Mouse (Mus musculus) hindbrain, embryonic 14.5 days (tissue): ENCODE results near the gene Platr25. TPM values are rescaled to one million over a fixed set of nuclear protein-coding genes. Genes with fewer than 3 reads are reported as not detected.
"Not testable (repeated sequence)": the region's sequence is repeated elsewhere in the genome, so short reads cannot be mapped to it uniquely, and the experiment has no call there.

Source experiments
- ATAC-seq: fragments of 200-750 bp; cut with Nextera tagmentation; 2 replicates; pipeline ENCODE4 v1.8.0; 2017; ENCODE audit warnings: moderate number of reproducible peaks, mild to moderate bottlenecking, moderate TSS enrichment, moderate library complexity; ENCODE audit not compliant: low FRiP score
- DNase-seq: peaks from one replicate; pipeline ENCODE4 v3.0.0-alpha.2; 2015; ENCODE audit warnings: low spot score
- H3K27ac ChIP-seq: fragments of 300-500 bp; sonication (generic); 2 replicates; pipeline ENCODE4 v1.5.1; 2014; ENCODE audit warnings: mild to moderate bottlenecking, moderate library complexity
- H3K27me3 ChIP-seq: fragments of 300-500 bp; sonication (generic); 2 replicates; pipeline ENCODE4 v1.6.1; 2014; ENCODE audit warnings: mild to moderate bottlenecking, low read length, mixed read lengths; ENCODE audit not compliant: control insufficient read depth, insufficient read depth
- H3K36me3 ChIP-seq: fragments of 300-500 bp; sonication (generic); replicated peaks from 2 replicates; pipeline ENCODE4 v1.6.1; 2014; ENCODE audit not compliant: control insufficient read depth, insufficient read depth
- H3K4me1 ChIP-seq: fragments of 300-500 bp; sonication (generic); replicated peaks from 2 replicates; pipeline ENCODE4 v1.6.1; 2014; ENCODE audit warnings: antibody characterized with exemption, low read length, mixed read lengths; ENCODE audit not compliant: control insufficient read depth, insufficient read depth
- H3K4me2 ChIP-seq: fragments of 300-500 bp; sonication (generic); replicated peaks from 2 replicates; pipeline ENCODE4 v1.6.1; 2014; ENCODE audit warnings: mild to moderate bottlenecking, moderate library complexity
- H3K4me3 ChIP-seq: fragments of 300-500 bp; sonication (generic); replicated peaks from 2 replicates; pipeline ENCODE4 v1.5.1; 2014; ENCODE audit warnings: mild to moderate bottlenecking, low read length
- H3K9ac ChIP-seq: fragments of 300-500 bp; sonication (generic); 2 replicates; pipeline ENCODE4 v1.6.1; 2014
- H3K9me3 ChIP-seq: fragments of 300-500 bp; sonication (generic); 2 replicates; pipeline ENCODE4 v1.6.1; 2016; ENCODE audit warnings: low read length; ENCODE audit not compliant: control insufficient read depth
- WGBS: fragments of 180-500 bp; shearing (Covaris S2); extraction: QIAGEN DNeasy Blood & Tissue Kit; methylation state at CpG from one replicate; pipeline ENCODE4 v1.1.7; 2014; 5-methylcytosine and 5-hydroxymethylcytosine counted together
- polyA plus RNA-seq: library from polyadenylated mRNA; unstranded; fragments of >200 nt; fragmentation: Nextera tagmentation; extraction: Ambion mirVana; gene quantifications from 2 replicates; pipeline ENCODE4 v1.2.1, GENCODE M21; 2014

Platr25 gene
- 36.9 and 37.1 TPM in 2 replicates for polyA plus RNA-seq

DNA sequence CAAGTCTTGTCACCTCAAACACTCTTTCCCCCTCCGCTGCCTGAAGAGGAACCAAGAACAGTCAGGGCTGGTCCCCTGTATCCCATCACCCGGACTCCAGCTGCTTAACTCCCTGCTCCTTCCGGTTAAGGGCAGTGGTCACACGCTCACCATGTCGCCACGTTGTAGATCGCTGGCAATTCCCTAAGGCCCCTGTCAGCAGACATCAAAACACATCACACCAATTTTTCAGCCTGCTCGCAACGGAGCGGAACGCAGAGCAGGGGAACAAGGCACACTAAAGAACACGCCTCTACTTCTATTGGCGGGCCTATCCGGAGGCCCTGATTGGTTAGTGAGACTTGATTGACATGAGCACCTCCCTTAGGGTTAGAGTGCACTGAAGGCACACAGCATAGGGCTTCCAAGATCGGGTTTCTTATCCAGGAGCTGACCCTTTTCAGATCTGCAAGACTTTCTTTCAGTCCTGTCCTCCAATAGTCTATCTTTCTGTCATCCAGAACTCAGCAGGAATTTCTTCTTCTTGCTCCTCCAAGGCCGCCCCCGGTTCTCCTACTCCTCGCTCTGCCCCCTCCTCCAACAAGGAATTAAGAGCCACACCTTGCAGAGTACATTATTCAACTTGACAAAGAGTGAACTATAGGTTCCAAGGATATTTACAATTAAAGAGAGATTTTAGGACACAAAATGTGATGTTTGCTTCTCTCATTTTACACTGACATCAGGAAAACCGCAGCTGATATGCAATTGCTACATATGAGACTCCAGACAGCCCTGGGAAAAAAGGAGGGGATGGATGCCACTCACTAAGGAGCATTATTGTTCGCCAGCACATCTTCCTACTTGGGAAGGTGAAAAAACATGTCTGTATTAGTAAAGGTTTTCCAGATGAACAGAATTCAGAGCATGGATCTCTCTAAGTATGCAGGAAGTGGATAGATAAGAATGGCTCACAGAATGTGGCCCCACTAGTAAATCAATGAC, at the start of gene Platr25:
TSS of gene Platr25 (minus strand) at position 278 of the 984 bp plus-strand sequence.
- H3K36me3 ChIP-seq, H3K27ac ChIP-seq, H3K9me3 ChIP-seq, H3K27me3 ChIP-seq, H3K4me1 ChIP-seq: not testable (repeated sequence)
- peak within 1 kb of the TSS; percentile 59 for H3K4me2 ChIP-seq
- 8% methylated on average over 20 of the region's 20 CpGs for WGBS
- DNase-seq: peak; percentile 73
- peak; percentile 95 for ATAC-seq
- H3K9ac ChIP-seq: peak within 1 kb of the TSS; percentile 64
- peak within 1 kb of the TSS; percentile 45 for H3K4me3 ChIP-seq

DNA sequence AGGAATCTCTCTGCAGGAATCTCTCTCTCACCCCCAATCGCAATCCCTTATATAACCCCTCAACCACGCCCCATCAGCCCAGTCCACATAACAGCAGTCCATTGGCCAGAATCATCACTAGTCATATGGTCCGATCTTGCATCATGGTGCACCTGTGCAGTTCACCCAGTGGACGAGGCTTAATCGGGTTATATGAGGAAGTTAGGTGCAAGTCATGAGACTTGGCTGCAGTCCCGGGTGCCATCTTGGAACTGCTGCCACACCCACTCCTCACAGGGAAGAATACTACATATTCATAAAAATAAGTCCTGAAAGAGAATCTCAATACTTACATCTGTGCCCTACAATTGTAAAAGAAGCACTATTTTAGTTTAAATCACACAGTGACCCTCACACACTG, 47.5 kb upstream of the Platr25 start:
- not testable (repeated sequence) for H3K27me3 ChIP-seq, H3K4me1 ChIP-seq, H3K36me3 ChIP-seq, H3K4me3 ChIP-seq, H3K9me3 ChIP-seq, H3K27ac ChIP-seq, DNase-seq, H3K4me2 ChIP-seq, H3K9ac ChIP-seq, ATAC-seq
- 91% methylated on average over 6 of the region's 6 CpGs for WGBS

DNA sequence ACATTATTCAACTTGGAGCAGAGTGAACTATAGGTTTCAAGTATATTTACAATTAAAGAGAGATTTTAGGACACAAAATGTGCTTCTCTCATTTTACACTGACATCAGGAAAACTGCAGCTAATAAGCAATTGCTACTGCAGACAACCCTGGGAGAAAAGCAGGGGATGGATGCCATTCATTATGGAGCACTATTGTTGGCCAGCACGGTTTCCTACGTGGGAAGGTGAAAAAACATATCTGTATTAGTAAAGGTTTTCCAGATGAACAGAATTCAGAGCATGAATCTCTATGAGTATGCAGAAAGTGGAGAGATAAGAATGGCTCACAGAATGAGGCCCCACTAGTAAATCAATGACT, 25.6 kb upstream of the Platr25 start:
- H3K4me1 ChIP-seq, H3K36me3 ChIP-seq, H3K27me3 ChIP-seq, H3K9me3 ChIP-seq, H3K27ac ChIP-seq, DNase-seq: not testable (repeated sequence)
- WGBS: 35% methylated on average over 2 of the region's 2 CpGs
- peak; percentile 13; the same call in 1 of the 2 replicates for ATAC-seq
- H3K9ac ChIP-seq: peak overlapping the region; percentile 74; the same call in 1 of the 2 replicates
- peak overlapping the region; percentile 49 for H3K4me3 ChIP-seq
- H3K4me2 ChIP-seq: peak overlapping the region; percentile 76

DNA sequence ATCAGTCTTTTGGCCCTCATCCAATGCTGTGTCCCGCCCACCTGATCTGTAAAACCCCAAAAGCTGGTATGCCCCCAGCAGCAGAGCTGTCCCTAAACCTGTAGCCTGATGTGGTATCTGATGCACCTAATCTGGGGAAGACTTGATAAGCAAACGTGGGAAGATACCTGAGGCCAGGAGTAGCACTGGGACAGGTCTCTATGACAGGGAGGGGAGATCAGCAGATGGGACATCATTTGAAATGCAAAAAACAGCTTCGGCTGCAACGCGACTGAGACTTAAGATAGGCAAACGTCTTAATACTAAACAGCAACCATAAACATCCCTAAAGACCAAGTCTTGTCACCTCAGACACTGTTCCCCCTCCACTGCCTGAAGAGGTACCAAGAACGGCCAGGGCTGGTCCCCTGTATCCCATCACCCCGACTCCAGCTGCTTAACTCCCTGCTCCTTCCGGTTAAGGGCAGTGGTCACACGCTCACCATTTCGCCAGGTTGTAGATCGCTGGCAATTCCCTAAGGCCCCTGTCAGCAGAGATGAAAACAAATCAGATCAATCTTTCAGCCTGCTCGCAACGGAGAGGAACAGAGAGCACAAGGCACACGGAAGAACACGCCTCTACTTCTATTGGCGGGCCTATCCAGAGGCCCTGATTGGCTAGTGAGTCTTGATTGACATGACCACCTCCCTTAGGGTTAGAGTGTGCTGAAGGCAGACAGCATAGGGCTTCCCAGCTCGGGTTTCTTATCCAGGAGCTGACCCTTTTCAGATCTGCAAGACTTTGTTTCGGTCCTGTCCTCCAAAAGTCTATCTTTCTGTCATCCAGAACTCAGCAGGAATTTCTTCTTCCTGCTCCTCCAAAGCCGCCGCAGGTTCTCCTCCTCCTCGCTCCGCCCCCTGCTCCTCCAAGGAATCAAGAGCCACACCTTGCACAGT, 25.0 kb upstream of the Platr25 start, which contains the start of gene Gm5141:
TSS of gene Gm5141 (minus strand) at position 610 of the 936 bp plus-strand sequence.
- Histone ChIP-seq H3K4me3 (peak within 1 kb of the TSS; percentile 49), H3K27ac (0 out of 2 replicates have a peak within 1 kb of the TSS, but pooled peaks have one; percentile 12), H3K4me2 (peak within 1 kb of the TSS; percentile 76), H3K9ac (peak within 1 kb of the TSS; percentile 74), H3K9me3 (peaks cover 14% of the 10 kb centered on the region)
- DNase-seq (peak; percentile 55), ATAC-seq (peak; percentile 100)
- H3K36me3 ChIP-seq, H3K4me1 ChIP-seq, H3K27me3 ChIP-seq: not testable (repeated sequence)
- WGBS: 5% methylated on average over 20 of the region's 23 CpGs

DNA sequence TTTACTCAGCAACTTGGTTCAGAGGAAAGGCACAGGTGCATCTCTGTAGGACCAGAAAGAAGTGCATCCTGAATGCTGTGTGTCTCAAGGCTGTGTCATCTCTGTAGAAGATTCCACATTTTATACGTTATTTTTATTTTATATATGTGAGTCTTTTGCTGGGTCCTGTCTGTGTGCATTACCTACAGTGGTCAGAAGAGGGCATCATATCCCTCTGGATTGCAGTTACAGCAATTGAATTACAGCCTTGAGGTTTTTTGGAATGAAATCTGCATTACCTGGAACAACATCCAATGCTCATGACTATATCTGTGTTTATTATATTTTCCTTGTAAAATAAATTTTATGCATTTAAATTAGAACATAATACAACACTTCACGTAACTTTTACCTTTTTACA, 3.3 kb upstream of the Platr25 start:
- H3K4me3 ChIP-seq, H3K4me2 ChIP-seq, H3K36me3 ChIP-seq, H3K9me3 ChIP-seq, H3K27ac ChIP-seq, H3K9ac ChIP-seq, H3K4me1 ChIP-seq, ATAC-seq, H3K27me3 ChIP-seq: not testable (repeated sequence)
- peak; percentile 44 for DNase-seq
- 73% methylated on average over 2 of the region's 2 CpGs for WGBS

DNA sequence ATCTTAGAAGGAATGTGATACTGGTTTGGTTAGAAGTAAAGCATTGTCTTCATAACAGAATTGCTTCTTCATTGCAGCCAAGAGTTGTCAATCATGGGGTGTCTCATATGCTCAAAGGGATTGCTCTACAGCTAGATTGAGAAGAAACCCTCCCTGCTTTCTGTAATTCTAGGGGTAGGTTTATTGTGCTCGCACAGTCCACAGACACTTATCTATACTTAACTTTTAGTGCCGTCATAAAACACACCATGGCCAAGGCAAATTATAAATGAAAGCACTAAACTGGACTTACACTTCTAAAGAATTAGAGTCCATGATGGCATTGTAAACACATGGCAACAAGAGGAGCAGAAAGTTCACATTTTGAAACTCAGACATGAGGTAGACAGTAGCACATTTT, 27.2 kb downstream of the Platr25 start:
- H3K27ac ChIP-seq: no peak overlapping the region
- H3K9ac ChIP-seq: no peak overlapping the region
- H3K4me3 ChIP-seq: no peak overlapping the region
- no peaks in the 10 kb centered on the region for H3K36me3 ChIP-seq
- WGBS: 98% methylated on average over 2 of the region's 2 CpGs
- H3K4me2 ChIP-seq: no peak overlapping the region
- no peak for ATAC-seq
- H3K4me1 ChIP-seq: no peaks in the 10 kb centered on the region
- no peaks in the 10 kb centered on the region for H3K9me3 ChIP-seq
- no peak for DNase-seq
- no peaks in the 10 kb centered on the region for H3K27me3 ChIP-seq

DNA sequence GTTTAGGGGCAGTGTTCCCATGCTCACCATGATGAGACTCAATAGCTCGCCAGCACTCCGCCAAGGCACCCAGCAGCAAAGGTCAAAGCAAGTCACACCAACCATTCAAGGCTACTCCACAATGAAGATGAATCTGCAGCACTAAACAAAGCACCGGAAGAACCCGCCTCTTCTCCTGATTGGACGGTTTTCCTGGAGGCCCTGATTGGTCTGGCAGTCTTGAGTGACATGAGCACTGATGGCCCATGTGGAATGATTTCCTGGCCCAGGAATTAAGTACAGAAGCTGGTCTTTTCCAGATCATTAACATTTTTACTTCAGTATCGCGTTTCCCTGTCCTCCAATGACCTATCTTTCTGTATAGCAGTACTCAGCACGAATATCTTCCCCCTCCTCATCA, 47.9 kb downstream of the Platr25 start:
- DNase-seq: not testable (repeated sequence)

DNA sequence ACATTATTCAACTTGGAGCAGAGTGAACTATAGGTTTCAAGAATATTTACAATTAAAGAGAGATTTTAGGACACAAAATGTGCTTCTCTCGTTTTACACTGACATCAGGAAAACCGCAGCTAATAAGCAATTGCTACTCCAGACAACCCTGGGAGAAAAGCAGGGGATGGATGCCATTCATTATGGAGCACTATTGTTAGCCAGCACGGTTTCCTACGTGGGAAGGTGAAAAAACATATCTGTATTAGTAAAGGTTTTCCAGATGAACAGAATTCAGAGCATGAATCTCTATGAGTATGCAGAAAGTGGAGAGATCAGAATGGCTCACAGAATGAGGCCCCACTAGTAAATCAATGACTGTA, 75.2 kb downstream of the Platr25 start:
- peak overlapping the region; percentile 52 for H3K4me2 ChIP-seq
- DNase-seq, H3K4me1 ChIP-seq, H3K9me3 ChIP-seq, H3K27me3 ChIP-seq, H3K36me3 ChIP-seq: not testable (repeated sequence)
- ATAC-seq: peak; percentile 61
- H3K27ac ChIP-seq: peak overlapping the region; percentile 68
- 17% methylated on average over 4 of the region's 4 CpGs for WGBS
- H3K4me3 ChIP-seq: peak overlapping the region; percentile 45
- H3K9ac ChIP-seq: peak overlapping the region; percentile 58

More for the DNA sequence above, 47.9 kb downstream of the Platr25 start:
- ATAC-seq, H3K27me3 ChIP-seq, H3K9ac ChIP-seq, H3K36me3 ChIP-seq, H3K4me2 ChIP-seq, H3K9me3 ChIP-seq, H3K4me1 ChIP-seq, H3K27ac ChIP-seq, H3K4me3 ChIP-seq: not testable (repeated sequence)
- 92% methylated on average over 8 of the region's 8 CpGs for WGBS
